Mouse (Mus musculus): ENCODE data around the gene Defb10.
"Not testable (repeated sequence)": the region's sequence is repeated elsewhere in the genome, so short reads cannot be mapped to it uniquely, and the experiment has no call there.

The Defb10 gene

GRCm38 (mm10) chr8:21858586-21858985 lies at the start of gene Defb10:
Gene Defb10, plus strand, starts transcription at chr8:21858901.
- not testable (repeated sequence) for DNase-seq (ENCODE audit: extremely low spot score, low spot score)

DNA sequence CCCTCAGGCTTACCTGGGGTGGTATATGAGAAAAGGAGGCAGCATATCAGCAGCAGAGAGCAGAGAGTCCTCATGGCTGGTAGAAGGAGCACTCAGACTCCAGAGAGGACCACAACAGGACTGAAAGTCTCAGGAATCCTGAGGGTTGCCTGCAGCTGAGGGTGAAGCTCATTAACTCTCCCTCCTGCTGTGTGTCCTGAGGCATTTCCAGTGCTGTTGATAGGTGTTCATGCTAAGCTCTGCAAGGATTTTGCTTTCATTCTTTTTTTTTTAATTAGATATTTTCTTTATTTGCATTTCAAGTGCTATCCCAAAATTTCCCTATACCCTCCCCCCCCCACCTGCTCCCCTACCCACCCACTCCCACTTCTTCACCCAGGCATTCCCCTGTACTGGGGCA lies 26.6 kb downstream of the Defb10 start, which contains the start of gene Defb9:
Defb9 (minus strand) TSS at position 101 of the 400 bp plus-strand sequence.
- not testable (repeated sequence) for DNase-seq (ENCODE audit: extremely low spot score, low spot score)

- DNase-seq (ENCODE audit: extremely low spot score, low spot score) = not testable (repeated sequence)
Measured at GRCm38 (mm10) chr8:21906290-21906689, 47.6 kb downstream of the Defb10 start, which contains the start of gene Defb11. Gene Defb11, minus strand, starts transcription at chr8:21906412.

All from neural tube, embryonic 10.5 days (tissue).